Mouse (Mus musculus) T-helper 1 cell (primary cell): Measurements from ENCODE around the gene Poc1a.

Experiments used
- in situ Hi-C: fragments of 300-600 bp; cut with MboI, MseI; formaldehyde crosslinking; loops from one replicate; pipeline ENCODE4 v1.15.1; 2025; ENCODE audit warnings: high pct_unique_total_duplicates

Gene Poc1a

GRCm38 (mm10) chr9:106280808-106281544, at the start of gene Poc1a:
Poc1a (plus strand) TSS chr9:106281061.
- in situ Hi-C loops, result no loop called here

- in situ Hi-C loops, result no loop called here
Measured at GRCm38 (mm10) chr9:106231220-106231619, 49.6 kb upstream of the Poc1a start.

- in situ Hi-C loops, result no loop called here
Measured at GRCm38 (mm10) chr9:106231816-106232215, 49.0 kb upstream of the Poc1a start.

GRCm38 (mm10) chr9:106232956-106233355, 47.9 kb upstream of the Poc1a start:
- in situ Hi-C loops, result no loop called here

GRCm38 (mm10) chr9:106233953-106234352, 46.9 kb upstream of the Poc1a start:
- in situ Hi-C loops, result no loop called here

GRCm38 (mm10) chr9:106235194-106235830, 45.5 kb upstream of the Poc1a start:
- in situ Hi-C loops, result no loop called here

- in situ Hi-C loops, result no loop called here
Measured at GRCm38 (mm10) chr9:106236156-106236817, 44.6 kb upstream of the Poc1a start.

GRCm38 (mm10) chr9:106236818-106237211, 44.0 kb upstream of the Poc1a start:
- in situ Hi-C loops, result no loop called here

GRCm38 (mm10) chr9:106237401-106237800, 43.5 kb upstream of the Poc1a start:
- in situ Hi-C loops, result no loop called here

- in situ Hi-C loops, result no loop called here
Measured at GRCm38 (mm10) chr9:106237878-106238277, 43.0 kb upstream of the Poc1a start.

GRCm38 (mm10) chr9:106241541-106242164, 39.2 kb upstream of the Poc1a start:
- in situ Hi-C loops, result no loop called here

GRCm38 (mm10) chr9:106242813-106243488, 37.9 kb upstream of the Poc1a start:
- in situ Hi-C loops, result no loop called here

GRCm38 (mm10) chr9:106249550-106249949, 31.3 kb upstream of the Poc1a start:
- in situ Hi-C loops, result no loop called here

- in situ Hi-C loops, result no loop called here
Measured at GRCm38 (mm10) chr9:106250245-106250644, 30.6 kb upstream of the Poc1a start.

GRCm38 (mm10) chr9:106251066-106251465, 29.8 kb upstream of the Poc1a start:
- in situ Hi-C loops, result no loop called here

GRCm38 (mm10) chr9:106254001-106254400, 26.9 kb upstream of the Poc1a start:
- in situ Hi-C loops, result no loop called here

GRCm38 (mm10) chr9:106258412-106258811, 22.4 kb upstream of the Poc1a start:
- in situ Hi-C loops, result no loop called here

GRCm38 (mm10) chr9:106258990-106259389, 21.9 kb upstream of the Poc1a start:
- in situ Hi-C loops, result no loop called here

- in situ Hi-C loops, result no loop called here
Measured at GRCm38 (mm10) chr9:106261058-106261457, 19.8 kb upstream of the Poc1a start.

GRCm38 (mm10) chr9:106261491-106261890, 19.4 kb upstream of the Poc1a start:
- in situ Hi-C loops, result no loop called here

- in situ Hi-C loops, result no loop called here
Measured at GRCm38 (mm10) chr9:106262075-106262474, 18.8 kb upstream of the Poc1a start.
